Mouse (Mus musculus): ENCODE data around the gene Syngr4. TPM values are rescaled to one million over a fixed set of nuclear protein-coding genes. Genes with fewer than 3 reads are reported as not detected.
"Not testable (repeated sequence)": the region's sequence is repeated elsewhere in the genome, so short reads cannot be mapped to it uniquely, and the experiment has no call there.

The Syngr4 gene
- polyA plus RNA-seq, 3 experiments from 2014 or later: 0.52 TPM; not detected in 2

- ATAC-seq: no peak
Observed at GRCm38 (mm10) chr7:45915011-45915410, 18.5 kb upstream of the Syngr4 start.

- ATAC-seq: no peak
Observed at GRCm38 (mm10) chr7:45914067-45914466, 17.6 kb upstream of the Syngr4 start.

- no peak for ATAC-seq
Observed at GRCm38 (mm10) chr7:45909145-45909544, 12.6 kb upstream of the Syngr4 start.

- ATAC-seq: no peak
Observed at GRCm38 (mm10) chr7:45908384-45908783, 11.9 kb upstream of the Syngr4 start.

- ATAC-seq: no peak
Observed at GRCm38 (mm10) chr7:45906622-45907021, 10.1 kb upstream of the Syngr4 start.

- ATAC-seq: no peak
Observed at GRCm38 (mm10) chr7:45902481-45903002, 6.0 kb upstream of the Syngr4 start.

- ATAC-seq: no peak
Observed at GRCm38 (mm10) chr7:45901562-45901961, 5.0 kb upstream of the Syngr4 start.

- ATAC-seq: peak; percentile 36
Observed at GRCm38 (mm10) chr7:45898125-45898524, 1.6 kb upstream of the Syngr4 start.

GRCm38 (mm10) chr7:45897258-45897757, 794 bp upstream of the Syngr4 start:
- ATAC-seq: peak; percentile 23

- no peak for ATAC-seq
Observed at GRCm38 (mm10) chr7:45895931-45896516, 490 bp downstream of the Syngr4 start.

GRCm38 (mm10) chr7:45892651-45893050, 3.9 kb downstream of the Syngr4 start:
- no peak for ATAC-seq

- no peak for ATAC-seq
Observed at GRCm38 (mm10) chr7:45887246-45887645, 9.3 kb downstream of the Syngr4 start.

GRCm38 (mm10) chr7:45881011-45881410, 15.5 kb downstream of the Syngr4 start:
- ATAC-seq: no peak

- ATAC-seq: no peak
Observed at GRCm38 (mm10) chr7:45880531-45880930, 16.0 kb downstream of the Syngr4 start.

GRCm38 (mm10) chr7:45878278-45878677, 18.2 kb downstream of the Syngr4 start, which contains the start of gene Grin2d:
Grin2d (minus strand) TSS chr7:45878378.
- ATAC-seq: not testable (repeated sequence)

- ATAC-seq: no peak
Observed at GRCm38 (mm10) chr7:45876895-45877294, 19.6 kb downstream of the Syngr4 start.

- peak; percentile 27 for ATAC-seq
Observed at GRCm38 (mm10) chr7:45873061-45873947, 23.2 kb downstream of the Syngr4 start.

- ATAC-seq: peak; percentile 90
Observed at GRCm38 (mm10) chr7:45872624-45873023, 23.9 kb downstream of the Syngr4 start, which contains the start of gene Kdelr1. Kdelr1 (plus strand) TSS chr7:45872772.

GRCm38 (mm10) chr7:45870282-45871058, 26.0 kb downstream of the Syngr4 start:
- ATAC-seq: no peak

GRCm38 (mm10) chr7:45869787-45870186, 26.7 kb downstream of the Syngr4 start:
- no peak for ATAC-seq

- ATAC-seq: no peak
Observed at GRCm38 (mm10) chr7:45869107-45869670, 27.3 kb downstream of the Syngr4 start.

- no peak for ATAC-seq
Observed at GRCm38 (mm10) chr7:45867871-45868270, 28.6 kb downstream of the Syngr4 start.
